Mouse (Mus musculus): ENCODE measurements around the gene R3hdm2.

DNA sequence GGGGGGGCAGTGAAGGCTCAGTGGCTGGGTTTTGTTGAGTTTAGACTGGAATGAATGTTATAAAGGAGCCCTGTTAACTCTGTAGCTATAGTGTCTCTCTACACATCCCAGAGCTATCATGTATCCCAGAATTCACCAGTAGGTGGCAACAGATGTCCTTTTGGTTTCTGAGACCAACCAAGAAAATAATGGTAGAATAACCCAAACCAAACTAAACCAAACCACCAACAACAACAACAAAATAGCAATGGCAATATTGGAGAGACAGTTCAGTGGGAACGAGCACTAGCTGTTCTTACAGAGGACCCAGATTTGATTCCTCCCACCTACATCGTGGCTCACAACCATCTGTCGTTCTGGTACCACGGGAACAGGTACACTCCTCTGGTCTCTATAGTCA is 99.0 kb downstream of the R3hdm2 start:
- TF ChIP-seq CTCF (conservative IDR thresholded peaks at IDR 0.05; ENCODE audit: insufficient read depth, insufficient read length, low read depth, low read length): 0 out of 2 replicates have a peak, but pooled peaks have one; percentile 12
- no peak for TF ChIP-seq POLR2A (IDR thresholded peaks at IDR 0.05; ENCODE audit: low read depth, low read length)
